Comparison of ENCODE assay signal across 7 mouse cellular contexts in genomic region chr7:114281671-114282070, GRCm38 (mm10). TPM values are rescaled to one million over a fixed set of nuclear protein-coding genes. Genes with fewer than 3 reads are reported as not detected.
DNase-seq lines count a peak whose midpoint lies in the region; ATAC-seq and TF ChIP-seq lines count a peak whose summit lies in the region.

No protein-coding gene starts in this region.

- 54% methylated on average over 3 of the region's 3 CpGs for WGBS in hindbrain, embryonic 10.5 days
- 54% methylated on average over 3 of the region's 3 CpGs for WGBS in hindbrain, embryonic 13.5 days
- 50% methylated on average over 3 of the region's 3 CpGs for WGBS in kidney, postnatal 0 days

- ATAC-seq in hindbrain, embryonic 13.5 days (ENCODE audit: low FRiP score): no peak
- ATAC-seq in kidney, postnatal 0 days (replicated peaks; ENCODE audit: low FRiP score, low read depth): no peak
- ATAC-seq in neutrophil, adult 5-6 weeks (ENCODE audit: extremely low read depth, insufficient number of reproducible peaks, low FRiP score, poor library complexity, severe bottlenecking): peak; percentile 99

- TF ChIP-seq CTCF in kidney, postnatal 0 days (IDR thresholded peaks at IDR 0.05; ENCODE audit: low read depth): peak; percentile 75

- H3K27ac ChIP-seq in hindbrain, embryonic 10.5 days: no peak overlapping the region
- H3K27ac ChIP-seq in hindbrain, embryonic 13.5 days: no peak overlapping the region
- no peak overlapping the region for H3K27ac ChIP-seq in ES-E14 (ENCODE audit: insufficient read depth, low read depth, low read length, poor library complexity, severe bottlenecking)
- H3K27ac ChIP-seq in kidney, postnatal 0 days: no peak overlapping the region

- no peaks in the 10 kb centered on the region for H3K4me1 ChIP-seq in hindbrain, embryonic 10.5 days (replicated peaks)
- no peaks in the 10 kb centered on the region for H3K4me1 ChIP-seq in hindbrain, embryonic 13.5 days (replicated peaks)
- H3K4me1 ChIP-seq in ES-E14 (ENCODE audit: control insufficient read depth in 2 of 2, insufficient read depth in 2 of 2, low read length in 2 of 2, poor library complexity in 1 of 2): peaks cover 0 to 6% of the 10 kb centered on the region in 2 experiments; a peak in 1 of 4 replicates
- H3K4me1 ChIP-seq in kidney, postnatal 0 days (replicated peaks; ENCODE audit: insufficient read depth, low read length): no peaks in the 10 kb centered on the region

- in situ Hi-C loops in ES-E14 (cut with MboI; ENCODE audit: low sequenced_read_pairs in 2 of 2, unreplicated experiment in 2 of 2): no loop called here

- no peaks in the 10 kb centered on the region for H3K27me3 ChIP-seq in hindbrain, embryonic 10.5 days (ENCODE audit: insufficient read depth, poor library complexity, severe bottlenecking)
- H3K27me3 ChIP-seq in hindbrain, embryonic 13.5 days: no peaks in the 10 kb centered on the region
- H3K27me3 ChIP-seq in kidney, postnatal 0 days (ENCODE audit: insufficient read depth, low read length): no peaks in the 10 kb centered on the region

- H3K4me3 ChIP-seq in hindbrain, embryonic 10.5 days: no peak overlapping the region
- no peak overlapping the region for H3K4me3 ChIP-seq in hindbrain, embryonic 13.5 days
- no peak overlapping the region for H3K4me3 ChIP-seq in ES-E14 (ENCODE audit: insufficient read depth in 1 of 2, low read depth in 1 of 2, low read length in 2 of 2, poor library complexity in 1 of 2, severe bottlenecking in 1 of 2)
- no peak overlapping the region for H3K4me3 ChIP-seq in kidney, postnatal 0 days (replicated peaks; ENCODE audit: low read depth, low read length)

- no peak overlapping the region for H3K9ac ChIP-seq in hindbrain, embryonic 13.5 days
- H3K9ac ChIP-seq in ES-E14 (ENCODE audit: insufficient read depth, low read depth, low read length, poor library complexity, severe bottlenecking): no peak overlapping the region; the same call in 1 of the 2 replicates
- H3K9ac ChIP-seq in kidney, postnatal 0 days (ENCODE audit: low read depth, low read length): no peak overlapping the region

- H3K36me3 ChIP-seq in hindbrain, embryonic 10.5 days: no peaks in the 10 kb centered on the region
- no peaks in the 10 kb centered on the region for H3K36me3 ChIP-seq in hindbrain, embryonic 13.5 days
- H3K36me3 ChIP-seq in ES-E14 (ENCODE audit: control insufficient read depth, insufficient read depth, low read length, poor library complexity, severe bottlenecking): no peaks in the 10 kb centered on the region
- H3K36me3 ChIP-seq in kidney, postnatal 0 days (ENCODE audit: insufficient read depth, low read length): no peaks in the 10 kb centered on the region

- H3K9me3 ChIP-seq in hindbrain, embryonic 10.5 days: no peaks in the 10 kb centered on the region
- H3K9me3 ChIP-seq in hindbrain, embryonic 13.5 days: no peaks in the 10 kb centered on the region
- H3K9me3 ChIP-seq in ES-E14 (ENCODE audit: control insufficient read depth, insufficient read depth, low read depth, low read length): no peaks in the 10 kb centered on the region
- no peaks in the 10 kb centered on the region for H3K9me3 ChIP-seq in kidney, postnatal 0 days (replicated peaks; ENCODE audit: low read length)

- no peak overlapping the region for H3K4me2 ChIP-seq in hindbrain, embryonic 13.5 days
- H3K4me2 ChIP-seq in kidney, postnatal 0 days (ENCODE audit: low read length): no peak overlapping the region

- peak; percentile 41 for DNase-seq in hindbrain, embryonic 10.5 days (ENCODE audit: low spot score)
- peak; percentile 59 for DNase-seq in ES-E14 (ENCODE audit: low read depth, low spot score)
- peak; percentile 17 for DNase-seq in c-Kit-negative CD71-positive TER-119-positive erythroid progenitor cells, embryonic 14.5 days (ENCODE audit: low read depth, low spot score)
- DNase-seq in kidney, postnatal 0 days (ENCODE audit: low spot score): peak; percentile 65
- DNase-seq in ovary, postnatal 14 days (ENCODE audit: low spot score): no peak

TF ChIP-seq in ES-E14, 5 proteins besides CTCF, POLR2A, EP300 and RAD21:
- TF ChIP-seq CHD2 (IDR thresholded peaks at IDR 0.05; ENCODE audit: low read depth, low read length): no peak
- peak; percentile 68; the same call in 1 of the 2 replicates for TF ChIP-seq ZNF384 (IDR thresholded peaks at IDR 0.05; ENCODE audit: low read depth, low read length)
- no peak for TF ChIP-seq HCFC1 (IDR thresholded peaks at IDR 0.05; ENCODE audit: borderline replicate concordance, insufficient read depth, low read length)
- peak; percentile 22; the same call in 1 of the 2 replicates for TF ChIP-seq ZC3H11A (IDR thresholded peaks at IDR 0.05; ENCODE audit: borderline replicate concordance, low read depth, low read length)
- TF ChIP-seq MAFK (IDR thresholded peaks at IDR 0.05; ENCODE audit: insufficient read depth, low read depth, low read length): no peak

RNA-seq across cellular contexts. Expression of gene Psma1, which starts 5.8 kb away (rescaled TPM):
- polyA plus RNA-seq in hindbrain, embryonic 10.5 days (2016; fragmentation: Nextera tagmentation; extraction: Ambion mirVana): 481 and 500 TPM in 2 replicates
- polyA plus RNA-seq in hindbrain, embryonic 13.5 days (2015; fragmentation: Nextera tagmentation; extraction: Ambion mirVana): 377 and 380 TPM in 2 replicates
- total RNA-seq in ES-E14 (2012; rRNA removed): 105 and 213 TPM in 2 replicates
- 387 and 389 TPM in 2 replicates for polyA plus RNA-seq in kidney, postnatal 0 days (2015; fragmentation: Nextera tagmentation; extraction: Ambion mirVana)
- 119 and 137 TPM in 2 replicates for total RNA-seq in neutrophil, adult 5-6 weeks (2017)

RNA-seq across cellular contexts. Expression of gene Copb1, which starts 27.2 kb away (rescaled TPM):
- polyA plus RNA-seq in hindbrain, embryonic 10.5 days (2016; fragmentation: Nextera tagmentation; extraction: Ambion mirVana): 90.5 and 93.6 TPM in 2 replicates
- 91.4 and 93.4 TPM in 2 replicates for polyA plus RNA-seq in hindbrain, embryonic 13.5 days (2015; fragmentation: Nextera tagmentation; extraction: Ambion mirVana)
- 44.0 and 59.1 TPM in 2 replicates for total RNA-seq in ES-E14 (2012; rRNA removed)
- polyA plus RNA-seq in kidney, postnatal 0 days (2015; fragmentation: Nextera tagmentation; extraction: Ambion mirVana): 116 and 119 TPM in 2 replicates
- 66.5 and 83.9 TPM in 2 replicates for total RNA-seq in neutrophil, adult 5-6 weeks (2017)
